Mouse (Mus musculus): ENCODE measurements around the gene Il4. TPM values are rescaled to one million over a fixed set of nuclear protein-coding genes. Genes with fewer than 3 reads are reported as not detected.
A peak's percentile ranks its signal among the peaks of the same experiment; 100 is the strongest.

Il4 gene
- total RNA-seq, 1 experiment: not detected

DNA sequence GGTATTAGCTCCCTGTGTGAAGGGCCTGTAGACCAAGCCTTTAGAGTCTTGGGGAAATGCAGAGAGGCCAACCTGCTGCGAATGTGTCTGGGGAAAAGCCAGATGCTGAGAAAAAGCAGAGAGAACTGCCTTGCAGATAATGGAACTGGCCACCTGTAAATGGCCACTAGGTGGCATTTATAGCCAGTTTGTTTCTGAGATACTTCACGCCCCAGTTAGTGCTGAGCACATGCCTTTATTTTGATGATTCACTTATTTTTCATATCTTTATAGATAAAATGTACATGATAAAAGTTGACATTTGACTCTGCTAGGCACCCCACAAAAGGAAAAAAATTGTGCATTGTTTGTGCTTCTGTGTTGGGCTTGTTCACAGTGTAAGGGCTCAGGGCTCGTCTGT lies 33.6 kb downstream of the Il4 start:
- H3K36me3 ChIP-seq (ENCODE audit: control insufficient read depth, insufficient read depth, low read length, poor library complexity, severe bottlenecking): peaks cover 6% of the 10 kb centered on the region; the same call in 1 of the 2 replicates
- DNase-seq (ENCODE audit: low read depth, low spot score): no peak
- no peaks in the 10 kb centered on the region for H3K9me3 ChIP-seq (ENCODE audit: control insufficient read depth, insufficient read depth, low read depth, low read length)
- H3K4me3 ChIP-seq (ENCODE audit: insufficient read depth in 1 of 2, low read depth in 1 of 2, low read length in 2 of 2, poor library complexity in 1 of 2, severe bottlenecking in 1 of 2): no peak overlapping the region
- TF ChIP-seq MAFK (IDR thresholded peaks at IDR 0.05; ENCODE audit: insufficient read depth, low read depth, low read length): no peak
- no peak for TF ChIP-seq ZC3H11A (IDR thresholded peaks at IDR 0.05; ENCODE audit: borderline replicate concordance, low read depth, low read length)
- no peak for TF ChIP-seq ZNF384 (IDR thresholded peaks at IDR 0.05; ENCODE audit: low read depth, low read length)
- TF ChIP-seq CHD2 (IDR thresholded peaks at IDR 0.05; ENCODE audit: low read depth, low read length): no peak
- TF ChIP-seq HCFC1 (IDR thresholded peaks at IDR 0.05; ENCODE audit: borderline replicate concordance, insufficient read depth, low read length): no peak
- H3K4me1 ChIP-seq (ENCODE audit: control insufficient read depth in 2 of 2, insufficient read depth in 2 of 2, low read length in 2 of 2, poor library complexity in 1 of 2): no peaks in the 10 kb centered on the region
- no peak overlapping the region for H3K9ac ChIP-seq (ENCODE audit: insufficient read depth, low read depth, low read length, poor library complexity, severe bottlenecking)
- H3K27ac ChIP-seq (ENCODE audit: insufficient read depth, low read depth, low read length, poor library complexity, severe bottlenecking): no peak overlapping the region
- in situ Hi-C loops (cut with MboI; ENCODE audit: low sequenced_read_pairs in 2 of 2, unreplicated experiment in 2 of 2): no loop called here

DNA sequence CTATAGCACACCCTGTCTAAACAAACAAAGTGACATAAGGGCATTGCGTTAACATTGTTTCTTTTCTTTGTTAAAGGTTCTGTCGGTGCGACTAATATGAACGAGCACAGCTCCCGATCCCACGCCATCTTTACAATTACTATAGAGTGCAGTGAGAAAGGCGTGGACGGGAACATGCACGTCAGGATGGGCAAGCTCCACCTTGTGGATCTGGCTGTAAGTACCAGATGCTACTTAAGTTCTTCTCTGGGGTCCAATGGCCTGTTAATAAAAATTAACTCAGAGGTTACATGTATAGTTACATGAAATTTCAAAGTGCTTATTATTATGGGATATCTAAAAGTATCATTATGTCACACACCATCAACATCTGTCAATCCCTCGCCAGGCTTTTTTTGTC lies 35.3 kb downstream of the Il4 start:
- DNase-seq (ENCODE audit: low read depth, low spot score): no peak
- TF ChIP-seq MAFK (IDR thresholded peaks at IDR 0.05; ENCODE audit: insufficient read depth, low read depth, low read length) (no peak), ZC3H11A (IDR thresholded peaks at IDR 0.05; ENCODE audit: borderline replicate concordance, low read depth, low read length) (no peak), ZNF384 (IDR thresholded peaks at IDR 0.05; ENCODE audit: low read depth, low read length) (no peak), HCFC1 (IDR thresholded peaks at IDR 0.05; ENCODE audit: borderline replicate concordance, insufficient read depth, low read length) (no peak), CHD2 (IDR thresholded peaks at IDR 0.05; ENCODE audit: low read depth, low read length) (no peak)
- no peak overlapping the region for H3K4me3 ChIP-seq (ENCODE audit: insufficient read depth in 1 of 2, low read depth in 1 of 2, low read length in 2 of 2, poor library complexity in 1 of 2, severe bottlenecking in 1 of 2)
- no peak overlapping the region for H3K9ac ChIP-seq (ENCODE audit: insufficient read depth, low read depth, low read length, poor library complexity, severe bottlenecking)
- H3K36me3 ChIP-seq (ENCODE audit: control insufficient read depth, insufficient read depth, low read length, poor library complexity, severe bottlenecking): peaks cover 6% of the 10 kb centered on the region; the same call in 1 of the 2 replicates
- no peaks in the 10 kb centered on the region for H3K9me3 ChIP-seq (ENCODE audit: control insufficient read depth, insufficient read depth, low read depth, low read length)
- H3K4me1 ChIP-seq (ENCODE audit: control insufficient read depth in 2 of 2, insufficient read depth in 2 of 2, low read length in 2 of 2, poor library complexity in 1 of 2): no peaks in the 10 kb centered on the region
- in situ Hi-C loops (cut with MboI; ENCODE audit: low sequenced_read_pairs in 2 of 2, unreplicated experiment in 2 of 2): no loop called here
- no peak overlapping the region for H3K27ac ChIP-seq (ENCODE audit: insufficient read depth, low read depth, low read length, poor library complexity, severe bottlenecking)

- H3K4me1 ChIP-seq (ENCODE audit: control insufficient read depth in 2 of 2, insufficient read depth in 2 of 2, low read length in 2 of 2, poor library complexity in 1 of 2): no peaks in the 10 kb centered on the region
- peaks cover 6% of the 10 kb centered on the region; the same call in 1 of the 2 replicates for H3K36me3 ChIP-seq (ENCODE audit: control insufficient read depth, insufficient read depth, low read length, poor library complexity, severe bottlenecking)
- in situ Hi-C loops (cut with MboI; ENCODE audit: low sequenced_read_pairs in 2 of 2, unreplicated experiment in 2 of 2): no loop called here
- no peak overlapping the region for H3K4me3 ChIP-seq (ENCODE audit: insufficient read depth in 1 of 2, low read depth in 1 of 2, low read length in 2 of 2, poor library complexity in 1 of 2, severe bottlenecking in 1 of 2)
- DNase-seq (ENCODE audit: low read depth, low spot score): no peak
- TF ChIP-seq ZNF384 (IDR thresholded peaks at IDR 0.05; ENCODE audit: low read depth, low read length) (no peak), ZC3H11A (IDR thresholded peaks at IDR 0.05; ENCODE audit: borderline replicate concordance, low read depth, low read length) (no peak), HCFC1 (IDR thresholded peaks at IDR 0.05; ENCODE audit: borderline replicate concordance, insufficient read depth, low read length) (no peak), MAFK (IDR thresholded peaks at IDR 0.05; ENCODE audit: insufficient read depth, low read depth, low read length) (no peak), CHD2 (IDR thresholded peaks at IDR 0.05; ENCODE audit: low read depth, low read length) (no peak)
- H3K9me3 ChIP-seq (ENCODE audit: control insufficient read depth, insufficient read depth, low read depth, low read length): no peaks in the 10 kb centered on the region
- no peak overlapping the region for H3K9ac ChIP-seq (ENCODE audit: insufficient read depth, low read depth, low read length, poor library complexity, severe bottlenecking)
- no peak overlapping the region for H3K27ac ChIP-seq (ENCODE audit: insufficient read depth, low read depth, low read length, poor library complexity, severe bottlenecking)
Measured at GRCm38 (mm10) chr11:53580562-53580961, 37.9 kb downstream of the Il4 start.

GRCm38 (mm10) chr11:53567224-53568014 lies 51.0 kb downstream of the Il4 start, which contains the start of gene Kif3a:
Gene Kif3a (plus strand): TSS chr11:53567379.
- Histone ChIP-seq H3K36me3 (ENCODE audit: control insufficient read depth, insufficient read depth, low read length, poor library complexity, severe bottlenecking) (peaks cover 2% of the 10 kb centered on the region; the same call in 1 of the 2 replicates), H3K9me3 (ENCODE audit: control insufficient read depth, insufficient read depth, low read depth, low read length) (no peaks in the 10 kb centered on the region), H3K9ac (ENCODE audit: insufficient read depth, low read depth, low read length, poor library complexity, severe bottlenecking) (peak within 1 kb of the TSS; percentile 88), H3K27ac (ENCODE audit: insufficient read depth, low read depth, low read length, poor library complexity, severe bottlenecking) (no peak within 1 kb of the TSS), H3K4me1 (ENCODE audit: control insufficient read depth in 2 of 2, insufficient read depth in 2 of 2, low read length in 2 of 2, poor library complexity in 1 of 2) (no peaks in the 10 kb centered on the region), H3K4me3 (ENCODE audit: insufficient read depth in 1 of 2, low read depth in 1 of 2, low read length in 2 of 2, poor library complexity in 1 of 2, severe bottlenecking in 1 of 2) (peak within 1 kb of the TSS; percentile 74 to 96)
- in situ Hi-C loops (cut with MboI; ENCODE audit: low sequenced_read_pairs in 2 of 2, unreplicated experiment in 2 of 2): no loop called here
- TF ChIP-seq ZC3H11A (IDR thresholded peaks at IDR 0.05; ENCODE audit: borderline replicate concordance, low read depth, low read length): no peak
- TF ChIP-seq ZNF384 (IDR thresholded peaks at IDR 0.05; ENCODE audit: low read depth, low read length): no peak
- TF ChIP-seq MAFK (IDR thresholded peaks at IDR 0.05; ENCODE audit: insufficient read depth, low read depth, low read length): no peak
- no peak for TF ChIP-seq HCFC1 (IDR thresholded peaks at IDR 0.05; ENCODE audit: borderline replicate concordance, insufficient read depth, low read length)
- no peak for TF ChIP-seq CHD2 (IDR thresholded peaks at IDR 0.05; ENCODE audit: low read depth, low read length)
- DNase-seq (ENCODE audit: low read depth, low spot score): peak; percentile 91

Data from ES-E14 (cell line).